Mouse (Mus musculus): Measurements from ENCODE around the gene Pxn.
A peak's percentile ranks its signal among the peaks of the same experiment; 100 is the strongest.

Gene Pxn

GRCm38 (mm10) chr5:115528128-115528527, 21.7 kb downstream of the Pxn start:
- no peak for DNase-seq (ENCODE audit: low read depth, low spot score)

- DNase-seq (ENCODE audit: low read depth, low spot score) = no peak
Observed at GRCm38 (mm10) chr5:115529364-115529741, 22.9 kb downstream of the Pxn start.

GRCm38 (mm10) chr5:115529742-115530446, 23.4 kb downstream of the Pxn start:
- no peak for DNase-seq (ENCODE audit: low read depth, low spot score)

GRCm38 (mm10) chr5:115530447-115530809, 24.0 kb downstream of the Pxn start:
- no peak for DNase-seq (ENCODE audit: low read depth, low spot score)

- DNase-seq (ENCODE audit: low read depth, low spot score) = no peak
Observed at GRCm38 (mm10) chr5:115531671-115532270, 25.3 kb downstream of the Pxn start.

GRCm38 (mm10) chr5:115534290-115534731, 27.8 kb downstream of the Pxn start:
- no peak for DNase-seq (ENCODE audit: low read depth, low spot score)

- DNase-seq (ENCODE audit: low read depth, low spot score) = no peak
Observed at GRCm38 (mm10) chr5:115534856-115535255, 28.4 kb downstream of the Pxn start.

- no peak for DNase-seq (ENCODE audit: low read depth, low spot score)
Observed at GRCm38 (mm10) chr5:115535635-115536034, 29.2 kb downstream of the Pxn start.

GRCm38 (mm10) chr5:115538017-115538692, 31.7 kb downstream of the Pxn start:
- DNase-seq (ENCODE audit: low read depth, low spot score) = no peak

- DNase-seq (ENCODE audit: low read depth, low spot score) = peak; percentile 73
Observed at GRCm38 (mm10) chr5:115538693-115539043, 32.2 kb downstream of the Pxn start.

GRCm38 (mm10) chr5:115542635-115543384, 36.3 kb downstream of the Pxn start:
- DNase-seq (ENCODE audit: low read depth, low spot score) = no peak

GRCm38 (mm10) chr5:115543509-115544253, 37.2 kb downstream of the Pxn start:
- DNase-seq (ENCODE audit: low read depth, low spot score) = no peak

- no peak for DNase-seq (ENCODE audit: low read depth, low spot score)
Observed at GRCm38 (mm10) chr5:115544655-115545185, 38.2 kb downstream of the Pxn start.

GRCm38 (mm10) chr5:115545636-115546035, 39.2 kb downstream of the Pxn start:
- no peak for DNase-seq (ENCODE audit: low read depth, low spot score)

- DNase-seq (ENCODE audit: low read depth, low spot score) = no peak
Observed at GRCm38 (mm10) chr5:115546536-115546935, 40.1 kb downstream of the Pxn start.

- no peak for DNase-seq (ENCODE audit: low read depth, low spot score)
Observed at GRCm38 (mm10) chr5:115547014-115547413, 40.5 kb downstream of the Pxn start.

GRCm38 (mm10) chr5:115547421-115547820, 40.9 kb downstream of the Pxn start:
- no peak for DNase-seq (ENCODE audit: low read depth, low spot score)

- no peak for DNase-seq (ENCODE audit: low read depth, low spot score)
Observed at GRCm38 (mm10) chr5:115548501-115549285, 42.2 kb downstream of the Pxn start.

GRCm38 (mm10) chr5:115550482-115551005, 44.1 kb downstream of the Pxn start:
- no peak for DNase-seq (ENCODE audit: low read depth, low spot score)

GRCm38 (mm10) chr5:115551386-115551785, 44.9 kb downstream of the Pxn start:
- no peak for DNase-seq (ENCODE audit: low read depth, low spot score)
